Mouse (Mus musculus) hindbrain, embryonic 13.5 days (tissue): ENCODE measurements around the gene Epb42. TPM values are rescaled to one million over a fixed set of nuclear protein-coding genes. Genes with fewer than 3 reads are reported as not detected.

Source experiments
- ATAC-seq: fragments of 200-750 bp; cut with Nextera tagmentation; 2 replicates; pipeline ENCODE4 v1.8.0; 2017; ENCODE audit warnings: moderate TSS enrichment; ENCODE audit not compliant: low FRiP score
- H3K27ac ChIP-seq: fragments of 300-500 bp; sonication (generic); 2 replicates; pipeline ENCODE4 v1.5.1; 2015; ENCODE audit warnings: inconsistent platforms, mild to moderate bottlenecking, moderate library complexity
- H3K27me3 ChIP-seq: fragments of 300-500 bp; sonication (generic); 2 replicates; pipeline ENCODE4 v1.6.1; 2015; ENCODE audit warnings: mild to moderate bottlenecking, inconsistent platforms
- H3K36me3 ChIP-seq: fragments of 300-500 bp; sonication (generic); 2 replicates; pipeline ENCODE4 v1.6.1; 2015; ENCODE audit warnings: mild to moderate bottlenecking, inconsistent platforms
- H3K4me1 ChIP-seq: fragments of 300-500 bp; sonication (generic); replicated peaks from 2 replicates; pipeline ENCODE4 v1.6.1; 2015; ENCODE audit warnings: inconsistent platforms
- H3K4me2 ChIP-seq: fragments of 300-500 bp; sonication (generic); 2 replicates; pipeline ENCODE4 v1.6.1; 2015; ENCODE audit warnings: inconsistent platforms, mild to moderate bottlenecking, moderate library complexity
- H3K4me3 ChIP-seq: fragments of 300-500 bp; sonication (generic); 2 replicates; pipeline ENCODE4 v1.5.1; 2015; ENCODE audit warnings: mild to moderate bottlenecking, inconsistent platforms
- H3K9ac ChIP-seq: fragments of 300-500 bp; sonication (generic); 2 replicates; pipeline ENCODE4 v1.6.1; 2015; ENCODE audit warnings: mild to moderate bottlenecking, inconsistent platforms
- H3K9me3 ChIP-seq: fragments of 300-500 bp; sonication (generic); 2 replicates; pipeline ENCODE4 v1.6.1; 2016; ENCODE audit warnings: inconsistent platforms
- WGBS: fragments of 180-500 bp; shearing (Covaris S2); methylation state at CpG from one replicate; pipeline ENCODE4 v1.1.7; 2015; 5-methylcytosine and 5-hydroxymethylcytosine counted together
- polyA plus RNA-seq: library from polyadenylated mRNA; unstranded; fragments of >200 nt; fragmentation: Nextera tagmentation; extraction: Ambion mirVana; gene quantifications from 2 replicates; pipeline ENCODE4 v1.2.1, GENCODE M21; 2015

Gene Epb42
- polyA plus RNA-seq = 0.47 and 0.48 TPM in 2 replicates

DNA sequence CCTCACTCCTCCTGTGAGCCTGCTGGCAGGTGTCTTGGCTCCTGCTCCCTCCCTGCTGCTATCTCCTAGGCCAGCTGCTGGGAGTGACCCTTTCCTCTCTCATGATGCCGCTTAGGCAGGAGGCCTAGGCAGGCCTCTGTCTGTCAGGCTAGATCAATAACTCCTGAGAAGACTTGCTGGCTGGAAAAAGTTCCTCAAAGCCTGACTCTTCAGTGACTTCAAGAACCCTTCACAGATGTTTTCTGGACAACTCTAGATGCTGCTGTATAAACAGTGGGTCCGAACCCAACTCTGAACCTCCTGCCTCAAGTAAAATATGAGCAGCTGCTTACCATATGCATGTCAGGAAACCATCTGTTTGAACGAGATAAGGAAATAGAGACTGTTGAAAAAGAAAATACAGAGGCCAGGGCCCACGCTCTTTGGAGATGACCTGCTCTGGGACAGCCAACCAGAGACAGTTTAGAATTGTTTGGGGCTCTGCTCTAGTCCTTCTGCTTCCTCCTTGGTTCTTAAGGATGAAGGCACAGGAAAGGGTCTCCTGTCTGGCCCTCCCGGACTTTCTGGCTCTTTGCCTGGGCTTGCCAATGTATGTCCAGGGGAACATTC, at the start of gene Epb42:
TSS of gene Epb42 (minus strand) at position 340 of the 609 bp plus-strand sequence.
- WGBS = 72% methylated on average over 5 of the region's 5 CpGs

DNA sequence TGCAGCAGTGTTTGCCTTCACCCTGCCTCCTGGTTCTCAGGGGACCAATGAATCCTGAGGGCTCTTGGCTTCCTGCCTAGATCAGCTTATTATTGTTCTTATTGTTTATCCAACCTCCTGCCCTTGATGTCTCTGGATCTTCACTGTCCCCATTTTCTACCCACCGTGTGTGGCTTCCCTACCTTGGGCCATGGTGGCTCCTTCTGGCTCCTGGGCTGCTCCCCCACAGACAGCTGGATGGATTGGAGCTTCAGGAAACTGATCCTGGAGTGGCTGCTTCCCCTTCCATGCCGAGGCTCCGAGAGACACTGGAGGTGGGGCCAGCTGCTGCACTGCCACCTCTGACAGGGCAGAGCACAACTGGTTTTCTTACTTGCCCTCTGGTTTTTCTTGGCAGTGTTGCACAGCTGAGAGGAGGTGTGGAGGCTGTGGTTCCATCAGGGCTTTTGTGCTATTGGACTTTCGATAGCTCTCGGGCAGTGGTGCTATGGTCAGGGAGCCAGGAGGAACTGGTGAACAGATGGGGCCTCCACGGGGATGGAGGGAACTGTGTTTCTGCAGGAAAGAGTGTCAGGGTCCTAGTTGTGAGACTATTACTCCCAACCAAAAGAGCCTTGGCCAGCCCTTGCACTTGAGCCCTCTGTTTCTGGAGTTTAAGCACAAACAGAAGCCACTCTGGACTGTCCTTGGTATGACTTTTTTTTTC, 48.8 kb upstream of the Epb42 start, which contains the start of gene Tgm5:
TSS of gene Tgm5 (minus strand) at position 362 of the 706 bp plus-strand sequence.
- Histone ChIP-seq H3K27ac (no peak within 1 kb of the TSS), H3K27me3 (no peaks in the 10 kb centered on the region), H3K4me3 (no peak within 1 kb of the TSS), H3K36me3 (no peaks in the 10 kb centered on the region), H3K9ac (no peak within 1 kb of the TSS), H3K4me2 (no peak within 1 kb of the TSS), H3K4me1 (peaks cover 6% of the 10 kb centered on the region), H3K9me3 (no peaks in the 10 kb centered on the region)
- ATAC-seq = no peak
- 68% methylated on average over 6 of the region's 6 CpGs for WGBS

More for the DNA sequence above, at the start of gene Epb42:
- no peaks in the 10 kb centered on the region for H3K27me3 ChIP-seq
- no peak within 1 kb of the TSS for H3K4me2 ChIP-seq
- H3K9ac ChIP-seq = no peak within 1 kb of the TSS
- H3K27ac ChIP-seq = no peak within 1 kb of the TSS
- H3K4me1 ChIP-seq = no peaks in the 10 kb centered on the region
- no peak within 1 kb of the TSS for H3K4me3 ChIP-seq
- no peak for ATAC-seq
- H3K9me3 ChIP-seq = no peaks in the 10 kb centered on the region
- H3K36me3 ChIP-seq = no peaks in the 10 kb centered on the region

DNA sequence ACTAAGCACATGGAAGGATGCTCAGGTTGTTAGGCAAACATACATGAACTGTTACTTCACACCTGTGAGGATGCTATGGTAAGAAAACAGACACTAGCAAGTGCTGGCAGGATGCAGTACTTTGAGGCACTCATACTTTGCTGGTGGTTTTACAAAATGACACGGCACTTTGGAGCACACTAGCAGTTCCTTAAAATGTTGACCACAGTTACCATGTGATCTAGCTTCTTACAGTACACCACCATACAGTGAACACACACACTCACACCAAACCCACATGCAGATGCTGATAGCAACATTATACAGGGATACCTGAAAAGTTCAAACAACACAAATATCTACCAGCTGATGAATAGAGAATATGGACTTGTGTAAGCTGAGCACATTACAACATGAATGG, 45.8 kb upstream of the Epb42 start:
- H3K4me3 ChIP-seq = no peak overlapping the region
- H3K4me1 ChIP-seq = peaks cover 6% of the 10 kb centered on the region
- H3K9me3 ChIP-seq = no peaks in the 10 kb centered on the region
- no peaks in the 10 kb centered on the region for H3K27me3 ChIP-seq
- ATAC-seq = no peak
- H3K36me3 ChIP-seq = no peaks in the 10 kb centered on the region
- H3K9ac ChIP-seq = no peak overlapping the region
- 85% methylated on average over 1 of the region's 1 CpGs for WGBS
- H3K4me2 ChIP-seq = no peak overlapping the region
- H3K27ac ChIP-seq = no peak overlapping the region

DNA sequence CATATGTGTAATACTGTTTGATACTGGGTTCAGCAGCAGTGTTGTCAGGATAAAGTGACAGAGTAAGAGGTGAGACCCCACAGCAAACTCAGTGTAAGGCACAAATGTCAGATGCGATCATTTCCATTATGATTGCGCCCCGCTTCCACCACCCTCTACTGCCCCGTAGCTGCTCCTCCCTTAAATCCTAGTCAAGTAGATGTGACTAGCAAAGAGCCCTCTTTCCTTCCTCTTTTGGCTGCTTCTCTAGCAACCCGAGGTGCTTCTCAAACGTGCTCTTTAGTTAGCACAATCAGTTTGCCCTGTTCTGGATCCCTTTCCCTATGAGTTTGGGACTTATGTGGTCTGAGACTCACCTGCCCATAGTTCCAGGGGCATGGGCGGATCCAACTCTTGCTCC, 37.9 kb upstream of the Epb42 start:
- Histone ChIP-seq H3K4me2 (no peak overlapping the region), H3K4me3 (no peak overlapping the region), H3K27ac (no peak overlapping the region), H3K9me3 (no peaks in the 10 kb centered on the region), H3K4me1 (no peaks in the 10 kb centered on the region), H3K27me3 (no peaks in the 10 kb centered on the region), H3K9ac (no peak overlapping the region), H3K36me3 (no peaks in the 10 kb centered on the region)
- ATAC-seq = no peak
- 87% methylated on average over 7 of the region's 7 CpGs for WGBS

DNA sequence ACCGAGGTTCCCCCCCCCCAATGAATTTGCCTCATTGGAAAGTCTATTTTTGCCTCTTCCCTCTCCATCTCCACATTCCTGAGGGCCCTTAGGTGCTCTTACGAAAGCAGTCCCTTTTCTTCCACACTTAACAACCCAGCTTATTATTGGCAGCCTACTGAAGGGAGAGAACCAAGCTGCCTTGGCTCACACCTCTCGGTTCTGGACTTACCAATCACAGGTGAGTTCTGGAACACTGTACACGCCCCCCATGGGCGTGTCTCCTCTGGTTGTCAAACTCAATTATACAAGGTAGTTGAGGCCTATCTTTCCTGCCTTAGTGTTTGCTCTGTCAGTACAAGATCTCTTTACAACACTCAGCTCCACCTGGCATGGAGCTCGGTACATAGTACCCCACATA, 35.0 kb upstream of the Epb42 start:
- Histone ChIP-seq H3K9me3 (no peaks in the 10 kb centered on the region), H3K27ac (no peak overlapping the region), H3K9ac (no peak overlapping the region), H3K36me3 (no peaks in the 10 kb centered on the region), H3K4me2 (no peak overlapping the region), H3K4me1 (peaks cover 3% of the 10 kb centered on the region; the same call in 1 of the 2 replicates), H3K27me3 (no peaks in the 10 kb centered on the region), H3K4me3 (no peak overlapping the region)
- 90% methylated on average over 6 of the region's 6 CpGs for WGBS
- no peak for ATAC-seq

DNA sequence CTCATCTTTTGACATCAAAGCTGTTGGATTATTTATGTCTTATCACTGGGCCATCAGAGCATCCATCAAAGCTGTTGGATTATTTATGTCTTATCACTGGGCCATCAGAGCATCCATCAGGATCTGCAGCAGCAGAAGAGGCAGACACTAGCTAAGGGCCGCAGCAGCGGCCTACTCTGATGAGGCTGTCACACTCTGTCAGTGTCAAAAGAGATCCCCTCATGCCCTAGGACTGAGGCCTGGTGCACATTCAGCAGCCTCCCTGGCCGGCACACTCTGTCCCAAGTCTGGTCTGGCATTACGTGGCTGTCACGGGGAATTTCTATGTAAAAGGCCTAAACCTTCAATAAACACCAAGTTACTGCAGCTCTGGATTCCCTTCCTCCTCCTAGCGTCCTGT, 32.6 kb upstream of the Epb42 start:
- no peaks in the 10 kb centered on the region for H3K27me3 ChIP-seq
- H3K36me3 ChIP-seq = no peaks in the 10 kb centered on the region
- H3K4me2 ChIP-seq = no peak overlapping the region
- no peak overlapping the region for H3K4me3 ChIP-seq
- H3K9ac ChIP-seq = no peak overlapping the region
- ATAC-seq = no peak
- H3K27ac ChIP-seq = no peak overlapping the region
- no peaks in the 10 kb centered on the region for H3K9me3 ChIP-seq
- peaks cover 3% of the 10 kb centered on the region; the same call in 1 of the 2 replicates for H3K4me1 ChIP-seq
- WGBS = 66% methylated on average over 6 of the region's 6 CpGs

DNA sequence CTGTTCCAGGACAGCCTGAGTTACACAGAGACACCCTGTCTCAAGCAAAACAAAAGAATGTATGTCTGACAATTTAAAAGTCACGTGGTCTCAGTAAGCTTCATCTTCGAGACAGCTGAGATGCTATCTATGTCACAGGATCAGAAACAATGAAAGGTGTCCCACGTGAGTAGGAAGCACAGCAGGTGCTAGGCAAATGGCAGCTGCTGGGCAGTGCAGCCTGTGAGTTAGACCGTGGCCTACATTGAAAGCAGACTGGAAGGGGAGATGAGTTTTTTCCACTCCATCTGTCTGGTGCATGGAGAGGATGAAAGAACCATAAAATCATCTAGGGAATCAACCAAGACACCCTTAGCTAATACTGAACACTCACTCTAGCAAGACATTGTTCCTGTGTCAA, 30.2 kb upstream of the Epb42 start:
- no peaks in the 10 kb centered on the region for H3K36me3 ChIP-seq

DNA sequence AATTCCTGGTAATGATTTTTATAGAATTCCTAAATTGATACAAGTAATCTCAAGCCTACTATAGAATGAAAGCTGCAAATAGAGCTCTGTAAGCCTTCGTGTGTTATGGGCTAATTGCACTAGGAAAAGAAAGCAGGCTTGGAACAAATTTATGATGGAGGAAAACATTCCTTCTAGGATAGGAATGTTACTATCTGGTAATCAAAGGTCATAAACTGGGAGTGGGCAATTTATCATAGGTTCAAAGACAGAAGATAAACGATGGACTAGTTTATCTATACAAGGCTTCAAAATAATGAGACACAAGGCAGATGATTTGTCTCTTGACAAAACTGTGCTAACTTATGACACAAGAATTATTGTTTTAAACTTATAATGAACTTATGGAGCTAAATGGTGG, 24.4 kb upstream of the Epb42 start:
- Histone ChIP-seq H3K4me1 (no peaks in the 10 kb centered on the region), H3K27me3 (no peaks in the 10 kb centered on the region), H3K9ac (no peak overlapping the region), H3K36me3 (no peaks in the 10 kb centered on the region), H3K4me2 (no peak overlapping the region), H3K4me3 (no peak overlapping the region), H3K27ac (no peak overlapping the region), H3K9me3 (no peaks in the 10 kb centered on the region)
- ATAC-seq = no peak
- 90% methylated on average over 2 of the region's 2 CpGs for WGBS

More for the DNA sequence above, 30.2 kb upstream of the Epb42 start:
- peaks cover 3% of the 10 kb centered on the region; the same call in 1 of the 2 replicates for H3K4me1 ChIP-seq
- H3K4me3 ChIP-seq = no peak overlapping the region
- WGBS = 62% methylated on average over 4 of the region's 4 CpGs
- H3K27ac ChIP-seq = no peak overlapping the region
- H3K9me3 ChIP-seq = no peaks in the 10 kb centered on the region
- ATAC-seq = no peak
- H3K9ac ChIP-seq = no peak overlapping the region
- H3K27me3 ChIP-seq = no peaks in the 10 kb centered on the region
- H3K4me2 ChIP-seq = no peak overlapping the region

DNA sequence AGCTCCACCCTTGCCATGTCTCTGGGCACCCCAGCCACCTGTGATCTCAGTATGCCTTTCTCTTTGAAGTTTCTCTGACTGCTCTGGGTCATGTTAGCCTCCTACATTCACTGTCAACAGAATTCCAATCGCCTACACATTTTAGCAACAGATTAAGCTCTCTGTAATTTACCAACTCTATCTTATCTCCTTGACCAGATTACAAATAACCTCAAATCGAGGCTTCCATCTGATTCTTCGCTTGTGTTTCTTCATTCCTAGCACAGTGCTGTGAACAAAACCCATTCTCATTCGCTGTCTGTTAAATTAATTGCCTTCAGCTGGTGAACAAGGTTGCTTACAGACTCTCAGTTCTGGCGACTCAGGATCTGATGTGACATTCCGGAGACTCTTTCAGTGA, 21.1 kb upstream of the Epb42 start:
- H3K4me2 ChIP-seq = no peak overlapping the region
- no peaks in the 10 kb centered on the region for H3K9me3 ChIP-seq
- H3K36me3 ChIP-seq = no peaks in the 10 kb centered on the region
- no peak for ATAC-seq
- no peak overlapping the region for H3K4me3 ChIP-seq
- no peaks in the 10 kb centered on the region for H3K4me1 ChIP-seq
- H3K27me3 ChIP-seq = no peaks in the 10 kb centered on the region
- no peak overlapping the region for H3K27ac ChIP-seq
- no peak overlapping the region for H3K9ac ChIP-seq
- 72% methylated on average over 6 of the region's 6 CpGs for WGBS

DNA sequence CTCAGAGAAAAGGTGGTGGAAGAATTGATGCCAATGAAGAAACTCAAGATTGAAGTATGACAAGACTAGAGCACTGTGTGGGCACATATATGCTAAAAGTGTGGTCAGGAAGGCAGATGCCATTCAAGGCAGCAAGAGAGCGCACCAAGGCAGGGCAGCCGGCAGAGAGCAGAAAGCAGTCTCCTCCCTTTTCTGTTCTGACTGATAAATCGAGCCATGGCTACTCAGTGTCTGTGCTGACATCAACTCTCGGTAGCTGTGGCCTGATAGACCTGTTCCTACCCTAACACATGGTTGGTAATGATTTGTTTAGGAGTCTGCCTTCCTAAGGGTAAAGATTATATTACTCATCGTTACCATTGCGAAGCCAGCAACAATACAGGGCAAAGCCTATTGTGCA, 19.0 kb upstream of the Epb42 start:
- no peak overlapping the region for H3K4me2 ChIP-seq
- WGBS = 92% methylated on average over 6 of the region's 6 CpGs
- H3K4me1 ChIP-seq = no peaks in the 10 kb centered on the region
- no peaks in the 10 kb centered on the region for H3K36me3 ChIP-seq
- no peak overlapping the region for H3K4me3 ChIP-seq
- ATAC-seq = no peak
- no peaks in the 10 kb centered on the region for H3K9me3 ChIP-seq
- no peaks in the 10 kb centered on the region for H3K27me3 ChIP-seq
- no peak overlapping the region for H3K27ac ChIP-seq
- H3K9ac ChIP-seq = no peak overlapping the region

DNA sequence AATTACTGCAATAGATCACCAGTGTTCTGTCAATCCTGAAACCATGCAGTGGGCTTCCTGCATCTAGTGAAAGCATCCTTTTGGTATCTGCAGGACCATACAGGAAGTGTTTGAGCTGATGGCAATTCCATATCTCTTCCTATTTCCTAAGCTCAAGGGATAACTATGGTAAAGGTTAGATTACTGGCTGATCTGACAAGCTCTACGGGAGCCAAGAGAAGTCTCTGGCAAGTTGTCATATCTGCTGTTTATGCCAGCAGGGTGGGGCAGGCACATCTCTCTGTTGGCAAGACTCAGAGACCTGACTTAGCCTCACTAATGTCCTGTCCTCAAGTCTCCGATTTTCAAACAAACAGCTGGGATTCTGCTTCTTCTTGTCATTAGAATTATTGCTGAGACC, 17.2 kb upstream of the Epb42 start:
- H3K4me3 ChIP-seq = no peak overlapping the region
- H3K27ac ChIP-seq = no peak overlapping the region
- H3K9me3 ChIP-seq = no peaks in the 10 kb centered on the region
- H3K27me3 ChIP-seq = no peaks in the 10 kb centered on the region
- H3K9ac ChIP-seq = no peak overlapping the region
- WGBS = 80% methylated on average over 2 of the region's 2 CpGs
- no peak for ATAC-seq
- no peaks in the 10 kb centered on the region for H3K4me1 ChIP-seq
- no peak overlapping the region for H3K4me2 ChIP-seq
- H3K36me3 ChIP-seq = no peaks in the 10 kb centered on the region

DNA sequence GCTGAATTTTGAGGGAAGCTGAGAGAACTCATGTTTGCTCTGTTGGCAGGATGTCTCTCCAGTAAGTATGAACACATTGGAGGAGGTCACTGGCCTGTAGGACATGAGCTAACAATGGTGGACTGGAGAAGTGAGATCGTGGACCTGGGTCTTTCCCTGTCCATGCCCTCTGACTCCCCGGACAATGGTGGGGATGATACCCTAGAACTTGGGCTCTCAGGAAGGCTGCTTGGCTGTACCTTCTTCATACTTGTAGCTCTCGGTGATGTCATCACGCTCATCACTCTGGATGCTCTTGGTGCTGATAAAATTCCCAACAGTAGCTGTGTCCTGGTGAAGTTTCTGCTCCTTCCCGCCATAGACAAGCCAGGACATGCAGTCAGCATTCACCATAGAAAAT, 15.3 kb upstream of the Epb42 start:
- Histone ChIP-seq H3K4me1 (no peaks in the 10 kb centered on the region), H3K4me3 (no peak overlapping the region), H3K27ac (no peak overlapping the region), H3K36me3 (no peaks in the 10 kb centered on the region), H3K27me3 (no peaks in the 10 kb centered on the region), H3K4me2 (no peak overlapping the region), H3K9ac (no peak overlapping the region), H3K9me3 (no peaks in the 10 kb centered on the region)
- ATAC-seq = no peak
- WGBS = 94% methylated on average over 5 of the region's 5 CpGs

DNA sequence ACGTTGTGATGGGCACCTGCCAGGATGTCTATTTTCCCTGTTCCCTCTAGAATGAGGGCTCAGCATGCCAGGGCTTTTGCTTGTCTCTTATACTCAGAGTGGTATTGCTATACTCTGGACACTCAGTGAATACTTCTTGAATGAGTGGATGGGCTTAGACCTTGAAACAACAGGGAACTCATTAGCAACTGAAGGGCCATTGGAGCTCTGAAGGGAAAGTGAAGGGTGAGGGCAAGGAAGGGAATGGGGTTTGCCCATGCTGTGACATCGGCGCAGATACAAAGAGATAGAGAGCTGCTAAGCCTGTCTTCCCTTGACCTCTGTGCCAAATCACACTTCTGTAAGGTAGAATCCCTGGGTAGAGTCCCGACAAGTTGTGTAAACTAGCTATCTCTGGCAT, 8.8 kb upstream of the Epb42 start:
- Histone ChIP-seq H3K36me3 (no peaks in the 10 kb centered on the region), H3K4me3 (no peak overlapping the region), H3K9me3 (no peaks in the 10 kb centered on the region), H3K4me1 (no peaks in the 10 kb centered on the region), H3K27ac (no peak overlapping the region), H3K9ac (no peak overlapping the region), H3K4me2 (no peak overlapping the region), H3K27me3 (no peaks in the 10 kb centered on the region)
- ATAC-seq = no peak
- WGBS = 64% methylated on average over 4 of the region's 4 CpGs
